Mouse (Mus musculus) CH12.LX (cell line): ENCODE measurements at regions not wholly inside any gene's neighbourhood (a gene's known extent, or its start where the extent isn't known, plus 50 kb on each side); places are given as distances from the start of the nearest gene placed in this dataset.

ENCODE experiments used
- DNase-seq: peaks from one replicate; pipeline ENCODE4 v3.0.0-alpha.2; 2013; ENCODE audit errors: extremely low read depth
- H3K27ac ChIP-seq: 2 replicates; pipeline ENCODE4 v1.5.1; 2012; ENCODE audit warnings: low read depth, mild to moderate bottlenecking, control low read depth, moderate library complexity; ENCODE audit not compliant: insufficient read depth
- H3K27me3 ChIP-seq: replicated peaks from 2 replicates; pipeline ENCODE3; 2012; ENCODE audit warnings: inconsistent platforms
- H3K36me3 ChIP-seq, 2 experiments: replicated peaks in 1 of 2; 2 replicates each; pipeline versions ENCODE3 to v1.6.1; 2012; ENCODE audit warnings: inconsistent platforms in 1 of 2, low read length in 1 of 2, mild to moderate bottlenecking in 1 of 2, mixed read lengths in 1 of 2, moderate library complexity in 1 of 2; ENCODE audit not compliant: control insufficient read depth in 1 of 2, insufficient read depth in 1 of 2
- H3K4me1 ChIP-seq, 2 experiments: 2 replicates each; pipeline ENCODE4 v1.6.1; 2012; ENCODE audit warnings: inconsistent platforms in 1 of 2, moderate library complexity in 1 of 2; ENCODE audit not compliant: insufficient read depth in 2 of 2, control insufficient read depth in 1 of 2
- H3K4me2 ChIP-seq: 2 replicates; pipeline ENCODE4 v1.6.1; 2012; ENCODE audit warnings: low read depth, mild to moderate bottlenecking, control low read depth; ENCODE audit not compliant: poor library complexity, insufficient read depth, severe bottlenecking
- H3K4me3 ChIP-seq, 3 experiments: fragments of 150-350 bp in 1 of 3; sonication (generic) in 1 of 3; replicated peaks in 1 of 3; 2 replicates each; pipeline versions ENCODE3 to v1.5.1; 2011 to 2012; ENCODE audit warnings: low read depth in 2 of 3, low read length in 2 of 3, mild to moderate bottlenecking in 2 of 3, moderate library complexity in 2 of 3, control low read depth in 1 of 3, improper control_type of control experiment in 1 of 3, inconsistent platforms in 1 of 3, mixed read lengths in 1 of 3; ENCODE audit not compliant: poor library complexity in 1 of 3
- H3K79me2 ChIP-seq: replicated peaks from 2 replicates; pipeline ENCODE4 v1.6.1; 2012; ENCODE audit warnings: mild to moderate bottlenecking, moderate library complexity; ENCODE audit not compliant: control insufficient read depth, poor library complexity, insufficient read depth, severe bottlenecking; ENCODE audit errors: extremely low read depth
- H3K9ac ChIP-seq: 2 replicates; pipeline ENCODE4 v1.6.1; 2012; ENCODE audit warnings: low read depth, mild to moderate bottlenecking, control low read depth, moderate library complexity; ENCODE audit not compliant: insufficient read depth
- H3K9me3 ChIP-seq: replicated peaks from 2 replicates; pipeline ENCODE3; 2012; ENCODE audit warnings: low read length, inconsistent platforms, mixed read lengths
- BHLHE40 ChIP-seq: IDR thresholded peaks from 2 replicates; pipeline ENCODE4 v1.6.1; 2011; ENCODE audit warnings: mild to moderate bottlenecking, low read depth, low read length, improper control_type of control experiment
- CHD1 ChIP-seq: IDR thresholded peaks from 2 replicates; pipeline ENCODE4 v1.6.1; 2012; ENCODE audit warnings: low read depth, low read length, improper control_type of control experiment, inconsistent platforms
- CHD2 ChIP-seq: IDR thresholded peaks from 2 replicates; pipeline ENCODE4 v1.6.1; 2011; ENCODE audit warnings: low read length, improper control_type of control experiment
- CTCF ChIP-seq, 2 experiments: IDR thresholded peaks in 1 of 2; conservative IDR thresholded peaks in 1 of 2; 2 replicates each; pipeline ENCODE4 v1.5.1; 2011 to 2012; ENCODE audit warnings: low read depth in 2 of 2, low read length in 2 of 2, improper control_type of control experiment in 1 of 2, inconsistent platforms in 1 of 2, mild to moderate bottlenecking in 1 of 2, moderate library complexity in 1 of 2
- ETS1 ChIP-seq: conservative IDR thresholded peaks from 2 replicates; pipeline ENCODE4 v1.6.1; 2012; ENCODE audit warnings: low read depth, mild to moderate bottlenecking, inconsistent platforms, low read length, improper control_type of control experiment, moderate library complexity
- GABPA ChIP-seq: IDR thresholded peaks from 2 replicates; pipeline ENCODE4 v1.6.1; 2012; ENCODE audit warnings: low read depth, low read length, improper control_type of control experiment, inconsistent platforms; ENCODE audit not compliant: insufficient replicate concordance
- IRF4 ChIP-seq: IDR thresholded peaks from 2 replicates; pipeline ENCODE4 v1.6.1; 2014; ENCODE audit warnings: low read depth, mild to moderate bottlenecking, inconsistent platforms, low read length, improper control_type of control experiment
- JUN ChIP-seq: IDR thresholded peaks from 2 replicates; pipeline ENCODE4 v1.6.1; 2011; ENCODE audit warnings: low read depth, mild to moderate bottlenecking, low read length, improper control_type of control experiment, moderate library complexity; ENCODE audit not compliant: insufficient read depth
- JUND ChIP-seq: conservative IDR thresholded peaks from 2 replicates; pipeline ENCODE4 v1.6.1; 2011; ENCODE audit warnings: low read depth, low read length, improper control_type of control experiment
- KAT2A ChIP-seq: IDR thresholded peaks from 2 replicates; pipeline ENCODE4 v1.6.1; 2012; ENCODE audit warnings: low read length, improper control_type of control experiment, inconsistent platforms; ENCODE audit not compliant: insufficient replicate concordance
- MEF2A ChIP-seq: IDR thresholded peaks from 2 replicates; pipeline ENCODE4 v1.6.1; 2014; ENCODE audit warnings: low read depth, mild to moderate bottlenecking, inconsistent platforms, low read length, improper control_type of control experiment, borderline replicate concordance
- MXI1 ChIP-seq: IDR thresholded peaks from 2 replicates; pipeline ENCODE4 v1.6.1; 2011; ENCODE audit warnings: mild to moderate bottlenecking, low read depth, low read length, improper control_type of control experiment
- MYC ChIP-seq: IDR thresholded peaks from 2 replicates; pipeline ENCODE4 v1.6.1; 2011; ENCODE audit warnings: low read depth, mild to moderate bottlenecking, improper control_type of control experiment, low read length
- NELFE ChIP-seq: IDR thresholded peaks from 2 replicates; pipeline ENCODE4 v1.6.1; 2011; ENCODE audit warnings: low read depth, low read length, improper control_type of control experiment
- NRF1 ChIP-seq: IDR thresholded peaks from 2 replicates; pipeline ENCODE4 v1.6.1; 2014; ENCODE audit warnings: low read depth, mild to moderate bottlenecking, inconsistent platforms, low read length, improper control_type of control experiment, moderate library complexity
- POLR2A ChIP-seq: IDR thresholded peaks from 2 replicates; pipeline ENCODE4 v1.6.1; 2011; ENCODE audit warnings: low read depth, mild to moderate bottlenecking, improper control_type of control experiment, low read length
- POLR2AphosphoS2 ChIP-seq: IDR thresholded peaks from 2 replicates; pipeline ENCODE4 v1.6.1; 2011; ENCODE audit warnings: low read depth, low read length, improper control_type of control experiment
- RCOR1 ChIP-seq: conservative IDR thresholded peaks from 2 replicates; pipeline ENCODE4 v1.6.1; 2012; ENCODE audit warnings: low read depth, mild to moderate bottlenecking, inconsistent platforms, low read length, improper control_type of control experiment
- SIN3A ChIP-seq: IDR thresholded peaks from 2 replicates; pipeline ENCODE4 v1.6.1; 2012; ENCODE audit warnings: low read length, improper control_type of control experiment, inconsistent platforms
- SMC3 ChIP-seq: IDR thresholded peaks from 2 replicates; pipeline ENCODE4 v1.6.1; 2011; ENCODE audit warnings: low read depth, low read length, improper control_type of control experiment
- TBP ChIP-seq: conservative IDR thresholded peaks from 2 replicates; pipeline ENCODE4 v1.6.1; 2011; ENCODE audit warnings: low read depth, low read length, improper control_type of control experiment
- TCF12 ChIP-seq: IDR thresholded peaks from 2 replicates; pipeline ENCODE4 v1.6.1; 2014; ENCODE audit warnings: low read depth, mild to moderate bottlenecking, inconsistent platforms, low read length, improper control_type of control experiment
- UBTF ChIP-seq: IDR thresholded peaks from 2 replicates; pipeline ENCODE4 v1.6.1; 2012; ENCODE audit warnings: low read depth, mild to moderate bottlenecking, inconsistent platforms, low read length, improper control_type of control experiment, moderate library complexity
- USF2 ChIP-seq: conservative IDR thresholded peaks from 2 replicates; pipeline ENCODE4 v1.6.1; 2011; ENCODE audit warnings: low read depth, low read length, improper control_type of control experiment
- ZKSCAN1 ChIP-seq: IDR thresholded peaks from 2 replicates; pipeline ENCODE4 v1.6.1; 2012; ENCODE audit warnings: low read depth, inconsistent platforms, low read length, improper control_type of control experiment, borderline replicate concordance
- ZMIZ1 ChIP-seq: IDR thresholded peaks from 2 replicates; pipeline ENCODE4 v1.6.1; 2012; ENCODE audit warnings: low read depth, mild to moderate bottlenecking, inconsistent platforms, low read length, improper control_type of control experiment
- dilution Hi-C: fragments of 300-500 bp; cut with MboI; formaldehyde crosslinking; loops from 2 replicates; pipeline ENCODE4 v1.14.3; 2020; ENCODE audit warnings: low sequenced_read_pairs; ENCODE audit not compliant: extremely low pct_unique_long_range_greater_than_20kb, extremely low pct_ligation_motif_present
- in situ Hi-C: fragments of 300-500 bp; cut with MboI; formaldehyde crosslinking; loops from 3 replicates; pipeline ENCODE4 v1.14.3; 2019; ENCODE audit warnings: low sequenced_read_pairs, low pct_ligation_motif_present, low pct_unique_long_range_greater_than_20kb, mixed read lengths

- Histone ChIP-seq H3K4me3 (no peak overlapping the region), H3K27me3 (no peaks in the 10 kb centered on the region), H3K36me3 (no peaks in the 10 kb centered on the region), H3K4me2 (no peak overlapping the region), H3K9ac (no peak overlapping the region), H3K4me1 (no peaks in the 10 kb centered on the region), H3K9me3 (peaks cover 54% of the 10 kb centered on the region), H3K79me2 (no peaks in the 10 kb centered on the region), H3K27ac (no peak overlapping the region)
- dilution Hi-C loops (no loop called here), in situ Hi-C loops (no loop called here)
- no peak for TF ChIP-seq UBTF
- TF ChIP-seq ZMIZ1: no peak
- TF ChIP-seq USF2: no peak
- TF ChIP-seq CHD2: no peak
- TF ChIP-seq NRF1: no peak
- no peak for TF ChIP-seq RCOR1
- TF ChIP-seq JUND: no peak
- TF ChIP-seq SIN3A: no peak
- no peak for TF ChIP-seq CHD1
- no peak for TF ChIP-seq GABPA
- no peak for TF ChIP-seq ETS1
- no peak for TF ChIP-seq MXI1
- no peak for TF ChIP-seq TCF12
- no peak for TF ChIP-seq MEF2A
- TF ChIP-seq NELFE: no peak
- no peak for TF ChIP-seq CTCF (conservative IDR thresholded peaks at IDR 0.05 in 1 of 2, IDR thresholded peaks at IDR 0.05 in 1 of 2; ENCODE audit: low read depth in 2 of 2, low read length in 2 of 2)
- TF ChIP-seq MYC: no peak
- no peak for TF ChIP-seq KAT2A
- no peak for TF ChIP-seq SMC3
- no peak for DNase-seq
These were observed 316.4 kb downstream of the Efnb2 start for GRCm38 (mm10) chr8:8344661-8345060.

DNA sequence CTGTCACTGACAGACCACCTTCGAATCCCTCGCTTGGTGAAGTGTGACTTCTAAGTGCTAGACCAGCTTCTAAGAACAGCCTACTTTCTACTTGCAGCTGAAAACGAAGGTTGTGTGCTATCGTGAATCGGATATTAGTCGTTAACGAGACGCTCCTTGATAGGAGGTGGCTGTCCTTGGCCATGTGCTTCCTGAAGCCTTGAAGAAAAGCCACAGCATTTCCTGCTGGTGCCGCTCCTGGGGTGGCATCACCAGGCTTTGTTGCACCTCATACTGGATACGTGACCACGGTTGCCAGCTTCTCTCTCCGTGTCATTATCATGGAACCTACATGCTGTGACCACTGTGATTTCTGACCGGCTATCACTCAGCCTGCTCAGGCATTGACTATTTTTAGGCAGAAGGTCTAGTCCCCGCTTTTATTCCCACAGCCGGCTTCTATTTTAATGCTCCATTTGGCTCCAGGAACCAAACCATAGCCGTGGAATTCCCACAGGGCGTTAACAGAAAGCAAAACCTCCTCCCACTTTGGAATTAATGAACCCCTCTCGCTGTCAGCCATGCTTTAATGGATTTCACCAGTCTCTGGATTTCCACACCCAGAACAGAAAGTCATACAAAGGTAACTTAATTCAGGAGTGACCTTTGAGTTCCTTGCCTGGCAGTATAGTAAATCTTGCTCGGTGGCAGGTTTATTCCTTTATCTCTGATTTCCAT is 325.6 kb downstream of the Efnb2 start:
- Histone ChIP-seq H3K9ac (no peak overlapping the region), H3K27ac (no peak overlapping the region), H3K4me3 (no peak overlapping the region), H3K36me3 (no peaks in the 10 kb centered on the region), H3K27me3 (no peaks in the 10 kb centered on the region), H3K9me3 (peaks cover 76% of the 10 kb centered on the region), H3K4me2 (no peak overlapping the region), H3K79me2 (no peaks in the 10 kb centered on the region), H3K4me1 (no peaks in the 10 kb centered on the region)
- in situ Hi-C loops: no loop called here
- no peak for DNase-seq
- dilution Hi-C loops: no loop called here
- TF ChIP-seq KAT2A (no peak), ETS1 (no peak), MXI1 (no peak), SMC3 (no peak), POLR2AphosphoS2 (no peak), ZKSCAN1 (no peak), BHLHE40 (no peak), JUN (no peak), ZMIZ1 (no peak), TBP (no peak), POLR2A (no peak), NRF1 (no peak), JUND (no peak), CHD1 (no peak), IRF4 (no peak)
